Mouse (Mus musculus): ENCODE measurements around the gene Cct2.

- TF ChIP-seq CTCF (IDR thresholded peaks at IDR 0.05; ENCODE audit: low read depth) = no peak
- no peak for TF ChIP-seq EP300 (optimal IDR thresholded peaks at IDR 0.05)
These were observed 57.7 kb downstream of the Cct2 start for GRCm38 (mm10) chr10:117005707-117006464.

All from stomach, postnatal 0 days (tissue).